Mouse (Mus musculus) common myeloid progenitor, adult 5-6 weeks (primary cell): ENCODE results near the gene Rhox2g. TPM values are rescaled to one million over a fixed set of nuclear protein-coding genes. Genes with fewer than 3 reads are reported as not detected.
"Not testable (repeated sequence)": the region's sequence is repeated elsewhere in the genome, so short reads cannot be mapped to it uniquely, and the experiment has no call there.

Source experiments
- ATAC-seq: replicated peaks from 2 replicates; pipeline ENCODE4 v1.8.0; 2016; ENCODE audit warnings: low read depth, mild to moderate bottlenecking, moderate TSS enrichment, inconsistent platforms; ENCODE audit not compliant: poor library complexity, severe bottlenecking
- total RNA-seq: library from RNA; stranded (forward); fragments of 200-1000, 187-1606 nt; gene quantifications from 2 replicates; pipeline ENCODE4 v1.2.3, GENCODE M21; 2017

Rhox2g gene
- total RNA-seq, result not detected in 2 replicates

GRCm38 (mm10) chrX:37643370-37643769 lies at the start of gene Rhox2g:
Gene Rhox2g, minus strand, starts transcription at chrX:37643470.
- ATAC-seq, result not testable (repeated sequence)

GRCm38 (mm10) chrX:37692261-37692660 lies 49.0 kb upstream of the Rhox2g start:
- ATAC-seq, result no peak

- no peak for ATAC-seq
These were observed 39.9 kb upstream of the Rhox2g start for GRCm38 (mm10) chrX:37683031-37683715.

- not testable (repeated sequence) for ATAC-seq
These were observed 29.9 kb upstream of the Rhox2g start, which contains the start of gene Rhox2h for GRCm38 (mm10) chrX:37673177-37673576. Gene Rhox2h, minus strand, starts transcription at chrX:37673277.

GRCm38 (mm10) chrX:37668664-37669063 lies 25.4 kb upstream of the Rhox2g start, which contains the start of gene Rhox3h:
Gene Rhox3h, minus strand, starts transcription at chrX:37668764.
- ATAC-seq, result not testable (repeated sequence)

GRCm38 (mm10) chrX:37651227-37651626 lies 8.0 kb upstream of the Rhox2g start, which contains the start of gene Rhox4g:
Gene Rhox4g, minus strand, starts transcription at chrX:37651327.
- not testable (repeated sequence) for ATAC-seq

GRCm38 (mm10) chrX:37628512-37628911 lies 14.8 kb downstream of the Rhox2g start, which contains the start of gene Rhox3g:
Gene Rhox3g, minus strand, starts transcription at chrX:37628612.
- ATAC-seq, result not testable (repeated sequence)

- not testable (repeated sequence) for ATAC-seq
These were observed 35.7 kb downstream of the Rhox2g start, which contains the start of gene Rhox4f for GRCm38 (mm10) chrX:37607604-37608003. Gene Rhox4f, minus strand, starts transcription at chrX:37607704.

Other genes starting within 250 kb of the Rhox2g start
- gene Rhox2b, start 231.4 kb downstream of the Rhox2g start, total RNA-seq, result not detected in 2 replicates
- gene Rhox4b, start 211.0 kb downstream of the Rhox2g start, total RNA-seq, result not detected in 2 replicates
- gene Rhox2c, start 189.8 kb downstream of the Rhox2g start, total RNA-seq, result not detected in 2 replicates
- gene Rhox3c, start 184.9 kb downstream of the Rhox2g start, total RNA-seq, result not detected in 2 replicates
- gene Rhox4c, start 163.1 kb downstream of the Rhox2g start, total RNA-seq, result not detected in 2 replicates
- not detected in 2 replicates for gene Rhox2d, start 150.0 kb downstream of the Rhox2g start, total RNA-seq
- gene Rhox4d, start 129.1 kb downstream of the Rhox2g start, total RNA-seq, result not detected in 2 replicates
- not detected in 2 replicates for gene Rhox2e, start 113.0 kb downstream of the Rhox2g start, total RNA-seq
- not detected in 2 replicates for gene Rhox3e, start 101.5 kb downstream of the Rhox2g start, total RNA-seq
- gene Rhox4e, start 86.1 kb downstream of the Rhox2g start, total RNA-seq, result not detected in 2 replicates
- not detected in 2 replicates for gene Rhox2f, start 72.1 kb downstream of the Rhox2g start, total RNA-seq
- gene Rhox3f, start 62.5 kb downstream of the Rhox2g start, total RNA-seq, result not detected in 2 replicates
- not detected in 2 replicates for gene Rhox4f, start 35.8 kb downstream of the Rhox2g start, total RNA-seq
- not detected in 2 replicates for gene Rhox3g, start 14.9 kb downstream of the Rhox2g start, total RNA-seq
- gene Rhox4g, start 7.9 kb upstream of the Rhox2g start, total RNA-seq, result not detected in 2 replicates
- not detected in 2 replicates for gene Rhox3h, start 25.3 kb upstream of the Rhox2g start, total RNA-seq
- gene Rhox2h, start 29.8 kb upstream of the Rhox2g start, total RNA-seq, result not detected in 2 replicates
- not detected in 2 replicates for gene Rhox5, start 161.4 kb upstream of the Rhox2g start, total RNA-seq
- not detected in 2 replicates for gene Rhox6, start 183.4 kb upstream of the Rhox2g start, total RNA-seq
- not detected in 2 replicates for gene Rhox7a, start 188.2 kb upstream of the Rhox2g start, total RNA-seq
- gene Rhox8, start 235.5 kb upstream of the Rhox2g start, total RNA-seq, result not detected in 2 replicates